Mouse (Mus musculus): ENCODE measurements at regions not wholly inside any gene's neighbourhood (a gene's known extent, or its start where the extent isn't known, plus 50 kb on each side); places are given as distances from the start of the nearest gene placed in this dataset.
A peak's percentile ranks its signal among the peaks of the same experiment; 100 is the strongest.
"Not testable (repeated sequence)": the region's sequence is repeated elsewhere in the genome, so short reads cannot be mapped to it uniquely, and the experiment has no call there.

GRCm38 (mm10) chr11:22573166-22573565 is 61.3 kb downstream of the Tmem17 start:
- no peak for ATAC-seq (ENCODE audit: low read depth)
- Histone ChIP-seq H3K27ac (ENCODE audit: low read length) (no peak overlapping the region), H3K27me3 (ENCODE audit: control insufficient read depth, insufficient read depth, low read depth, low read length) (no peaks in the 10 kb centered on the region), H3K4me2 (ENCODE audit: low read depth, low read length) (no peak overlapping the region), H3K9me3 (ENCODE audit: control insufficient read depth, low read length) (no peaks in the 10 kb centered on the region), H3K4me3 (ENCODE audit: low read length) (no peak overlapping the region), H3K4me1 (replicated peaks; ENCODE audit: control insufficient read depth, insufficient read depth, low read length) (peaks cover 3% of the 10 kb centered on the region; the same call in 1 of the 2 replicates), H3K36me3 (ENCODE audit: control insufficient read depth, insufficient read depth, low read length) (no peaks in the 10 kb centered on the region), H3K9ac (ENCODE audit: low read length) (no peak overlapping the region)
- 57% methylated on average over 2 of the region's 2 CpGs for WGBS

- WGBS = 67% methylated on average over 3 of the region's 3 CpGs
- peak; percentile 61 for ATAC-seq (ENCODE audit: low read depth)
- Histone ChIP-seq H3K27ac (ENCODE audit: low read length) (no peak overlapping the region), H3K4me3 (ENCODE audit: low read length) (no peak overlapping the region), H3K4me2 (ENCODE audit: low read depth, low read length) (no peak overlapping the region), H3K36me3 (ENCODE audit: control insufficient read depth, insufficient read depth, low read length) (no peaks in the 10 kb centered on the region), H3K9me3 (ENCODE audit: control insufficient read depth, low read length) (no peaks in the 10 kb centered on the region), H3K4me1 (replicated peaks; ENCODE audit: control insufficient read depth, insufficient read depth, low read length) (peaks cover 3% of the 10 kb centered on the region; the same call in 1 of the 2 replicates), H3K27me3 (ENCODE audit: control insufficient read depth, insufficient read depth, low read depth, low read length) (no peaks in the 10 kb centered on the region), H3K9ac (ENCODE audit: low read length) (no peak overlapping the region)
Measured at GRCm38 (mm10) chr11:22573802-22574201, 61.9 kb downstream of the Tmem17 start.

GRCm38 (mm10) chr11:22574506-22574905 is 62.6 kb downstream of the Tmem17 start:
- Histone ChIP-seq H3K27me3 (ENCODE audit: control insufficient read depth, insufficient read depth, low read depth, low read length) (no peaks in the 10 kb centered on the region), H3K4me1 (replicated peaks; ENCODE audit: control insufficient read depth, insufficient read depth, low read length) (peaks cover 3% of the 10 kb centered on the region; the same call in 1 of the 2 replicates), H3K36me3 (ENCODE audit: control insufficient read depth, insufficient read depth, low read length) (no peaks in the 10 kb centered on the region), H3K27ac (ENCODE audit: low read length) (no peak overlapping the region), H3K9ac (ENCODE audit: low read length) (no peak overlapping the region), H3K4me2 (ENCODE audit: low read depth, low read length) (no peak overlapping the region), H3K9me3 (ENCODE audit: control insufficient read depth, low read length) (no peaks in the 10 kb centered on the region), H3K4me3 (ENCODE audit: low read length) (no peak overlapping the region)
- no peak for ATAC-seq (ENCODE audit: low read depth)
- 76% methylated on average over 2 of the region's 2 CpGs for whole genome bisulfite sequencing

- Histone ChIP-seq H3K36me3 (ENCODE audit: control insufficient read depth, insufficient read depth, low read length) (no peaks in the 10 kb centered on the region), H3K9me3 (ENCODE audit: control insufficient read depth, low read length) (no peaks in the 10 kb centered on the region), H3K27me3 (ENCODE audit: control insufficient read depth, insufficient read depth, low read depth, low read length) (no peaks in the 10 kb centered on the region), H3K4me1 (replicated peaks; ENCODE audit: control insufficient read depth, insufficient read depth, low read length) (peaks cover 43% of the 10 kb centered on the region), H3K4me3 (ENCODE audit: low read length) (no peak overlapping the region), H3K9ac (ENCODE audit: low read length) (no peak overlapping the region; the same call in 1 of the 2 replicates), H3K4me2 (ENCODE audit: low read depth, low read length) (peak overlapping the region; percentile 34; the same call in 1 of the 2 replicates), H3K27ac (ENCODE audit: low read length) (peak overlapping the region; percentile 88)
- 31% methylated on average over 5 of the region's 5 CpGs for WGBS
- peak; percentile 51; the same call in 1 of the 2 replicates for ATAC-seq (ENCODE audit: low read depth)
Measured at GRCm38 (mm10) chr11:22584100-22584487, 72.2 kb downstream of the Tmem17 start.

GRCm38 (mm10) chr11:22584488-22585158 is 72.7 kb downstream of the Tmem17 start:
- H3K27ac ChIP-seq (ENCODE audit: low read length) = peak overlapping the region; percentile 88
- no peaks in the 10 kb centered on the region for H3K9me3 ChIP-seq (ENCODE audit: control insufficient read depth, low read length)
- no peaks in the 10 kb centered on the region for H3K27me3 ChIP-seq (ENCODE audit: control insufficient read depth, insufficient read depth, low read depth, low read length)
- 8% methylated on average over 14 of the region's 14 CpGs for WGBS
- peak overlapping the region; percentile 34; the same call in 1 of the 2 replicates for H3K4me2 ChIP-seq (ENCODE audit: low read depth, low read length)
- H3K9ac ChIP-seq (ENCODE audit: low read length) = peak overlapping the region; percentile 46
- H3K36me3 ChIP-seq (ENCODE audit: control insufficient read depth, insufficient read depth, low read length) = no peaks in the 10 kb centered on the region
- peaks cover 46% of the 10 kb centered on the region for H3K4me1 ChIP-seq (replicated peaks; ENCODE audit: control insufficient read depth, insufficient read depth, low read length)
- 0 out of 2 replicates have a peak overlapping the region, but pooled peaks have one; percentile 3 for H3K4me3 ChIP-seq (ENCODE audit: low read length)
- ATAC-seq (ENCODE audit: low read depth) = peak; percentile 91

- peak; percentile 35 for ATAC-seq (ENCODE audit: low read depth)
- 25% methylated on average over 7 of the region's 7 CpGs for WGBS
- Histone ChIP-seq H3K4me2 (ENCODE audit: low read depth, low read length) (no peak overlapping the region; the same call in 1 of the 2 replicates), H3K27ac (ENCODE audit: low read length) (peak overlapping the region; percentile 93), H3K4me3 (ENCODE audit: low read length) (no peak overlapping the region), H3K9ac (ENCODE audit: low read length) (no peak overlapping the region), H3K4me1 (replicated peaks; ENCODE audit: control insufficient read depth, insufficient read depth, low read length) (peaks cover 49% of the 10 kb centered on the region), H3K36me3 (ENCODE audit: control insufficient read depth, insufficient read depth, low read length) (no peaks in the 10 kb centered on the region), H3K9me3 (ENCODE audit: control insufficient read depth, low read length) (no peaks in the 10 kb centered on the region), H3K27me3 (ENCODE audit: control insufficient read depth, insufficient read depth, low read depth, low read length) (no peaks in the 10 kb centered on the region)
Measured at GRCm38 (mm10) chr11:22587691-22588241, 75.9 kb downstream of the Tmem17 start.

- 48% methylated on average over 2 of the region's 2 CpGs for WGBS
- H3K9ac ChIP-seq (ENCODE audit: low read length) = no peak overlapping the region
- H3K4me2 ChIP-seq (ENCODE audit: low read depth, low read length) = no peak overlapping the region
- peaks cover 49% of the 10 kb centered on the region for H3K4me1 ChIP-seq (replicated peaks; ENCODE audit: control insufficient read depth, insufficient read depth, low read length)
- no peak overlapping the region for H3K4me3 ChIP-seq (ENCODE audit: low read length)
- no peaks in the 10 kb centered on the region for H3K36me3 ChIP-seq (ENCODE audit: control insufficient read depth, insufficient read depth, low read length)
- peak overlapping the region; percentile 93 for H3K27ac ChIP-seq (ENCODE audit: low read length)
- no peaks in the 10 kb centered on the region for H3K9me3 ChIP-seq (ENCODE audit: control insufficient read depth, low read length)
- ATAC-seq (ENCODE audit: low read depth) = 0 out of 2 replicates have a peak, but pooled peaks have one; percentile 7
- no peaks in the 10 kb centered on the region for H3K27me3 ChIP-seq (ENCODE audit: control insufficient read depth, insufficient read depth, low read depth, low read length)
Measured at GRCm38 (mm10) chr11:22588546-22588945, 76.7 kb downstream of the Tmem17 start.

GRCm38 (mm10) chr11:22589901-22590300 is 78.0 kb downstream of the Tmem17 start:
- H3K9ac ChIP-seq (ENCODE audit: low read length) = no peak overlapping the region
- no peak for ATAC-seq (ENCODE audit: low read depth)

GRCm38 (mm10) chr11:22591050-22591449 is 79.2 kb downstream of the Tmem17 start:
- H3K36me3 ChIP-seq (ENCODE audit: control insufficient read depth, insufficient read depth, low read length); H3K9me3 ChIP-seq (ENCODE audit: control insufficient read depth, low read length); ATAC-seq (ENCODE audit: low read depth); H3K27ac ChIP-seq (ENCODE audit: low read length); H3K9ac ChIP-seq (ENCODE audit: low read length); H3K27me3 ChIP-seq (ENCODE audit: control insufficient read depth, insufficient read depth, low read depth, low read length); H3K4me2 ChIP-seq (ENCODE audit: low read depth, low read length); H3K4me3 ChIP-seq (ENCODE audit: low read length): not testable (repeated sequence)
- H3K4me1 ChIP-seq (replicated peaks; ENCODE audit: control insufficient read depth, insufficient read depth, low read length) = peaks cover 35% of the 10 kb centered on the region
- 78% methylated on average over 14 of the region's 14 CpGs for WGBS

More at GRCm38 (mm10) chr11:22589901-22590300, 78.0 kb downstream of the Tmem17 start:
- 58% methylated on average over 2 of the region's 2 CpGs for WGBS
- Histone ChIP-seq H3K27ac (ENCODE audit: low read length) (no peak overlapping the region), H3K9me3 (ENCODE audit: control insufficient read depth, low read length) (no peaks in the 10 kb centered on the region), H3K4me3 (ENCODE audit: low read length) (no peak overlapping the region), H3K4me2 (ENCODE audit: low read depth, low read length) (no peak overlapping the region), H3K27me3 (ENCODE audit: control insufficient read depth, insufficient read depth, low read depth, low read length) (no peaks in the 10 kb centered on the region), H3K36me3 (ENCODE audit: control insufficient read depth, insufficient read depth, low read length) (no peaks in the 10 kb centered on the region), H3K4me1 (replicated peaks; ENCODE audit: control insufficient read depth, insufficient read depth, low read length) (peaks cover 37% of the 10 kb centered on the region)
